Mouse (Mus musculus) left cerebral cortex, postnatal 10 days (tissue): ENCODE results near the gene Hoxa4. TPM values are rescaled to one million over a fixed set of nuclear protein-coding genes. Genes with fewer than 3 reads are reported as not detected.

Experiments used
- DNase-seq, 2 experiments: peaks; one replicate each; pipeline ENCODE4 v3.0.0; 2021 to 2022; ENCODE audit warnings: low spot score in 2 of 2, mixed read lengths in 1 of 2; ENCODE audit errors: extremely low spot score in 1 of 2
- intact Hi-C: fragments of 180-260 bp; cut with DNase I; formaldehyde crosslinking; loops from one replicate; pipeline ENCODE4 v1.15.1; 2025
- total RNA-seq, 2 experiments: library from RNA; stranded (reverse); gene quantifications; 2 replicates each; pipeline ENCODE4 v1.2.3; 2021

The Hoxa4 gene
- total RNA-seq, 2 experiments from 2014 or later, result not detected

DNA sequence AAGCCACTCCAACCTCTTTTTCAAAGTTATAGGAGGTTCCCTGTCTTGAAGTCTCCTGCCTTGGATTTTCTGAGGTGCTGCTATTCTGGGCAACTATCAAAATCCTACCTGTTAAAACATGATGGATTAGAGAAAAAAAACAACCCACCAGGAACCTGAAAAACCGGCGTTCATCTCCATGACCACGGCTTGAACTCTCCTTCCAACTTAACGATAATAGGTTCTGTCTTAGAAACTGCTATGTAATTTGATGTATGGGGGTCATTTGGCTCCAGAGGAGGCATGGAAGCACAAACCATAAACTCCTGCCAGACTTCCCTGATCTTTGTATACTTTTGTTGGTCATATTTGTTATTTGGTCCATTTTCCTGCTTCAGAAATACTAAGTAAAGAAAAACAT is 17.9 kb downstream of the Hoxa4 start:
- no peak for DNase-seq
- intact Hi-C loops, result no loop called here

GRCm38 (mm10) chr6:52172501-52172900 is 19.1 kb downstream of the Hoxa4 start:
- intact Hi-C loops, result no loop called here
- DNase-seq, result no peak

DNA sequence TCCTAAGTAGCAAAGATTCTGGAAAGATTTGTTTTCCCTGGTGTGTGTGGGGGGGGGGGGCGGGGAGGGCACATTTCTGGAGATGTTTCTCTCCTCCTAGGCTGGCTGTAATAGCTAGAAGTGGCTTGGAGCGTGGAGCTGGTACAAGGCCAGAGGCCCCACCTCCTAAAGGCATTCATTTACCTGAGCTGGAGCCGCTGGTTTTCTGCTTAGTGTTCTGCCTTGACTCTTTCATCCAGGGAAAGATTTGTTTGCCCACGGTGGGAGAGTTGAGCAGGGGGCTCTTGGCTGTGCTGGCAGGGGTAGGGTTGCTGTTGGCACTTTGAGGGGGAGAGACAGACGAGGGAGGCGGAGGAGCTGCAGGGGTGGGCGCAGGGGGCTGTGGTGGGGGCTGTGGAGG is 19.6 kb downstream of the Hoxa4 start:
- DNase-seq, result no peak
- intact Hi-C loops, result no loop called here

GRCm38 (mm10) chr6:52171331-52171730 is 20.2 kb downstream of the Hoxa4 start:
- no peak for DNase-seq
- intact Hi-C loops, result no loop called here

DNA sequence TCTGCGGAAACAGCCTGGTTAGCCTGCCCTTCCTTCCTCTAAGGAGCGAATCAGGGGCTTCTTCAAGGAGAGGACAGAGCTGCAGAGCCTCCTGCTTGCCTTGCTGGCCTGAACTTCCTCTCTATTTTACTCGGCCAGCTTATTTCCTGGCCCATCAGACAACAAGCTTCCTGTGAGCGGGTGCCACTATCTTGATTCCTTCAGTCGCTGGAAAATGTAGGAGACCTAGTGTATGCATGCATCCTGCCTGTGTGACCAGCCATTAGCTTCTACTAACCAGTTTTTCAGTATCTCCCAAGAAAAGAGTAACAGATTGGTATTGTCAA is 20.7 kb downstream of the Hoxa4 start:
- intact Hi-C loops, result no loop called here
- no peak for DNase-seq

GRCm38 (mm10) chr6:52170166-52170897 is 21.2 kb downstream of the Hoxa4 start:
- intact Hi-C loops, result no loop called here
- DNase-seq, result no peak

DNA sequence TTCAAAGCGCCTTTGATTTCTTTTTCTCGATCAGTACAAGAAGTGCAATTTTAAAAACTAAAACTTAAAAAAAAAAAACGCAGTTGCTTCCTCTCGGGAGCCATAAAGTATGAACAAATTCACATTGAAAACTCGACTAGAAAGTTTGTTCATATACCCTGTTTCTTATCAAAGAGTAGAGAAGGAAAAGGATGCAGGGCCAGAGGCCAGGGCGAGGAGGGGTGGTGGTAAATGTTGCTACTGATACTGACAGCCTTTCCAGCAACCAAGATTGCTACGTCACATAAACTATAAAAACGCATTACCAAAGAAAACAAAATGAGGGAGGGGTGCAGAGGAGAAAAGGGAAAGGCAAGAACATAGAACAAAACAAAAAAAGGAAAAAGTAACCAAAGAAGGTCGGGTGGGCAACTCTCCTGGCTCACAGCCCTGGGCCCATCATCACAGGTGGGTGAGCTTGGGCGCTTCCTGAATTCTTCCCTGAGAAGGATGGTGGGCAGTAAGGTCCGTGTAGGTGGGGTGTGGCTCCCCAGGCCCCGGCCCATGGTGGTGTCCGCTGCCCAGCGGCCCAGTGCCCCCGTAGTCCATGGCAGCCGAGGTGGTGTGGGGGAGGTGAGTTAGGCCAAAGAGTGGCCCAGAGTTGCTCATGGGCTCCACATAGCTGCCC is 21.9 kb downstream of the Hoxa4 start:
- DNase-seq, result no peak
- intact Hi-C loops, result loop anchor here (5.0 kb wide), 1 partner anchor 987 kb away; no protein-coding TSS in a partner anchor

- DNase-seq, result no peak
- intact Hi-C loops, result loop anchor here (5.0 kb wide), 1 partner anchor 986 kb away; no protein-coding TSS in a partner anchor
These were observed 23.1 kb downstream of the Hoxa4 start for GRCm38 (mm10) chr6:52168191-52169055.

GRCm38 (mm10) chr6:52167736-52168161 is 23.8 kb downstream of the Hoxa4 start:
- intact Hi-C loops, result loop anchor here (5.0 kb wide), 1 partner anchor 985 kb away; no protein-coding TSS in a partner anchor
- no peak for DNase-seq

DNA sequence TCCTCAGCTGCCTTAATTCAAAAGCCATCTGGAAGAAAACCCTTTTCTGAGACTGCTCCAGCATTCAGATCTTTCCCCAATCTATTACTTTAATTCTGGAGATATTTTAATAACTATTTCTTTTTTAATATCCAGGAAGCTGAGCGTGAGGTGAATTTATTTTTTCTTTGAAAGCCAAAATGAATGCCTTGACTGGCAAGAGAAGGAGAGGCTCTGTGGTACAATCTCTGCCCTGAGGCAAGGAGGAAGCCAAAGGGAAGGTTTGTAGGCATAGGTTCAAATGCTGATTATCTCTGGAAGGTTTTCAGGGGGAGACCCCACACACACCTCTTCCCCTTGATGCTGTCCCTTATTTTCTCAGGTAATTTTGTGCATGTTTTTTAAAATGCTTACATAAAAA is 24.4 kb downstream of the Hoxa4 start:
- DNase-seq, result no peak
- intact Hi-C loops, result loop anchor here (5.0 kb wide), 1 partner anchor 985 kb away; no protein-coding TSS in a partner anchor

DNA sequence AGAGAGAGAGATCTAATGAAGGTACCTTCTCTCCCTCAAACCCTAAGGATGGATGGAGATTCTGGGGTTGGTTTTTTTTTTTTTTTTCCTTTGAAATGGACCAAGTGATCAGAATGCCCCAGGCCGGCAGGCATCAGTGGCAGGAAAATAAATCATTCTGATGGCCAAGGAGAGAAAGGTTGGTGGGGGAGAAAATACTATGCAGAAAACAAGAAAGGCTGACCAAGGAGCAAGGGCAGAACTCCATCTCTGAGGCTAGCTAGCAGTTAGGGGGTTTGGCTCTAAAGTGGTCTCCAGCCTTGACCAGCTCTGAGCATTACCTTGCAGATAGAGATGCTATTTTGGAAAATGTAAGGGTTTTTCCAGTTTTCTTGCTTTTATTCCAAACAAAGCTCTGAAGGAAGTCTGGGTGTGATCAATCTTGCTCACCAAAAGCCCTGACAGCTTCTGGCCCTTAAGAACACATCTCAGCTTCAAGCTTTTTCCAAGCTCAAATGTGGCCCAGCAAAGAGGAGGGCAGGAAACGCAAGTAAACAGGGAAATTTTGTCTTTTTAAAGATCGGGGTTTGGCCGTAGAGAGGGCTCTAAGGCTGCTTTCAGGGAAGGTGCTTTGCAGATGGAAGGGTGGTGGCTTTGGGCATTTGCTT is 25.0 kb downstream of the Hoxa4 start:
- DNase-seq, result no peak
- intact Hi-C loops, result loop anchor here (5.0 kb wide), 1 partner anchor 984 kb away; no protein-coding TSS in a partner anchor

- no peak for DNase-seq
- intact Hi-C loops, result loop anchor here (5.0 kb wide), 1 partner anchor 983 kb away; no protein-coding TSS in a partner anchor
These were observed 25.8 kb downstream of the Hoxa4 start for GRCm38 (mm10) chr6:52165441-52166370.

- intact Hi-C loops, result loop anchor here (5.0 kb wide), 1 partner anchor 983 kb away; no protein-coding TSS in a partner anchor
- DNase-seq, result no peak
These were observed 26.7 kb downstream of the Hoxa4 start, which contains the start of gene Hoxa2 for GRCm38 (mm10) chr6:52164626-52165440. TSS of gene Hoxa2 (minus strand) at chr6:52164831.

DNA sequence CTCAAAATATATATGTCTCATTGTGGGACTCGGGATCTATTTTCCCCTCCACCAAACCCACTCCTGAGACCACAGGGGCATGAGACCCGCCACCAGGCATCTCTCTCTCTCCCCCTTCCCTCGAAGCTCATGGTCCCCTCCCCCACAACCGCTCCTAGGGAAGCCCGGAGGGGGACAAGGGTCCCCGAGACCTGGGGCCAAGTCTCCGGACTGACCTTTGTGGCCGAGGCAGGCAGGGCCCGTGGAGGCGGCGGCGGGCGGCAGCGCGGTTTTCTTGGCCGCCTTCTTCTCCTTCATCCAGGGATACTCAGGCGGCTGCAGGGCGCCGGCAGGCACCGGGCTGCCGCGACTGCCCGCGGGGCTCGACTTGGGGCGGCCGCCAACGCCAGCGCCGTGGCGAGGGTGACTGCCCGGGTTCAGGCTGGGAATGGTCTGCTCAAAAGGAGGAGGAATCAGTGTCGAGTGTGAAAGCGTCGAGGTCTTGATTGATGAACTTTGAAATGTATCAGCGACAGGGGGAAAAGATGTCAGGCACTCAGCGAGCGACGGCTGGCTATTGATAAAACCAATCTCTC is 27.4 kb downstream of the Hoxa4 start:
- DNase-seq, result no peak
- intact Hi-C loops, result no loop called here

GRCm38 (mm10) chr6:52163366-52164031 is 28.1 kb downstream of the Hoxa4 start:
- no peak for DNase-seq

More at GRCm38 (mm10) chr6:52163366-52164031, 28.1 kb downstream of the Hoxa4 start:
- intact Hi-C loops, result no loop called here
